Mouse (Mus musculus) cerebral cortex, adult 2 months (tissue): ENCODE measurements around the gene Eogt.

Experiments
- WGBS: fragments of 180-500 bp; shearing (Covaris S2); methylation state at CpG from one replicate; pipeline ENCODE4 v1.1.7; 2018; 5-methylcytosine and 5-hydroxymethylcytosine counted together

The Eogt gene

GRCm38 (mm10) chr6:97148383-97149251 is at the start of gene Eogt:
Gene Eogt, minus strand, starts transcription at chr6:97149182.
- WGBS: under 1% methylated on average over 56 of the region's 56 CpGs

GRCm38 (mm10) chr6:97179367-97179828 is 30.4 kb upstream of the Eogt start:
- WGBS: 5% methylated on average over 11 of the region's 11 CpGs

GRCm38 (mm10) chr6:97178491-97179366 is 29.7 kb upstream of the Eogt start, which contains the start of gene Tmf1:
Gene Tmf1, minus strand, starts transcription at chr6:97179122.
- WGBS: under 1% methylated on average over 80 of the region's 80 CpGs

- 73% methylated on average over 11 of the region's 11 CpGs for WGBS
Measured at GRCm38 (mm10) chr6:97175716-97176115, 26.7 kb upstream of the Eogt start.

GRCm38 (mm10) chr6:97150156-97150555 is 1.2 kb upstream of the Eogt start:
- 74% methylated on average over 6 of the region's 6 CpGs for WGBS

- WGBS: 77% methylated on average over 2 of the region's 2 CpGs
Measured at GRCm38 (mm10) chr6:97149721-97150120, 739 bp upstream of the Eogt start.

- 16% methylated on average over 18 of the region's 18 CpGs for WGBS
Measured at GRCm38 (mm10) chr6:97147755-97148382, 1.1 kb downstream of the Eogt start.

- 79% methylated on average over 7 of the region's 7 CpGs for WGBS
Measured at GRCm38 (mm10) chr6:97145156-97145555, 3.8 kb downstream of the Eogt start.

GRCm38 (mm10) chr6:97144359-97144758 is 4.6 kb downstream of the Eogt start:
- WGBS: 62% methylated on average over 7 of the region's 7 CpGs

GRCm38 (mm10) chr6:97142611-97143010 is 6.4 kb downstream of the Eogt start:
- 82% methylated on average over 8 of the region's 8 CpGs for WGBS

- WGBS: 74% methylated on average over 7 of the region's 7 CpGs
Measured at GRCm38 (mm10) chr6:97141811-97142210, 7.2 kb downstream of the Eogt start.

GRCm38 (mm10) chr6:97132707-97133303 is 16.2 kb downstream of the Eogt start:
- WGBS: 94% methylated on average over 5 of the region's 5 CpGs

- 80% methylated on average over 4 of the region's 4 CpGs for WGBS
Measured at GRCm38 (mm10) chr6:97131808-97132207, 17.2 kb downstream of the Eogt start.

- WGBS: 73% methylated on average over 5 of the region's 5 CpGs
Measured at GRCm38 (mm10) chr6:97130979-97131378, 18.0 kb downstream of the Eogt start.

GRCm38 (mm10) chr6:97124336-97125010 is 24.5 kb downstream of the Eogt start:
- WGBS: 56% methylated on average over 10 of the region's 10 CpGs

GRCm38 (mm10) chr6:97120922-97121321 is 28.1 kb downstream of the Eogt start:
- WGBS: 72% methylated on average over 4 of the region's 4 CpGs

GRCm38 (mm10) chr6:97118327-97118726 is 30.7 kb downstream of the Eogt start:
- 91% methylated on average over 3 of the region's 3 CpGs for WGBS

GRCm38 (mm10) chr6:97116896-97117295 is 32.1 kb downstream of the Eogt start:
- WGBS: 81% methylated on average over 5 of the region's 5 CpGs

- 75% methylated on average over 3 of the region's 3 CpGs for WGBS
Measured at GRCm38 (mm10) chr6:97114821-97115220, 34.2 kb downstream of the Eogt start.

- 50% methylated on average over 8 of the region's 8 CpGs for WGBS
Measured at GRCm38 (mm10) chr6:97112177-97112576, 36.8 kb downstream of the Eogt start.

GRCm38 (mm10) chr6:97106777-97107176 is 42.2 kb downstream of the Eogt start:
- WGBS: 20% methylated on average over 2 of the region's 2 CpGs
